18 mouse cellular contexts compared by ENCODE assay signal in the genomic region with DNA sequence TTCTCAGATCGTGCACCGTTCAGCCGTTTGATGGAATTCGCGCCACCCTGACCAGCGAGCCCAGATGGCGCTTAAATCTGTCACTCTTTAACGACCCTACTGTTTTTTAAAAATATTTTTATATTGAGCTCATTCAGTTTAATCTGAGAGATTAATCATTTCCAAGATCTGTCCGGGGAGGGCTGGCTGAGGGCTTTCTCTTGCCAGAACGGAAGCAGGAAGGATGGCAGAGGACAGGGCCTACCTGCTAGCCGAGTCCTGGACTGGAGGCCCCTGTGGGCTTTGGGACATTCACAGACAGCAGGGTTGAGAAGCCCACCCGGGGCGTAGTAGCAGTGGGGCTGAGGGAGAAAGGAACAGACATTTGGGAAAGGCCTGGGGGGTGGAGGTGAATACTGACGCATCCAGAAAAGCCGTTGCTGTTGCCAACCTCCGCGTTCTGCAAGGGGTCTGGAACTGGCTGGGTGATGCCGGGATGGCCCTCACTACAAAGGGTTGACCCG. TPM values are rescaled to one million over a fixed set of nuclear protein-coding genes. Genes with fewer than 3 reads are reported as not detected.
DNase-seq lines count a peak whose midpoint lies in the region; ATAC-seq and TF ChIP-seq lines count a peak whose summit lies in the region.
"Had no signal": no experiment of that assay in that cellular context is flagged by ENCODE, and none has a peak within 500 bp of the region (broad histone marks: within the 10 kb centered on the region; RNA-seq: fewer than 3 reads in every experiment).

No protein-coding gene starts in this region.

- peaks cover 27% of the 10 kb centered on the region for H3K4me1 ChIP-seq in hindbrain, embryonic 10.5 days (replicated peaks)
- H3K4me1 ChIP-seq in hindbrain, embryonic 11.5 days (replicated peaks; ENCODE audit: control insufficient read depth, insufficient read depth, low read length): no peaks in the 10 kb centered on the region
- H3K4me1 ChIP-seq in cerebellum, adult 2 months (ENCODE audit: control insufficient read depth, insufficient read depth, low read length): peaks cover 12% of the 10 kb centered on the region
- no peaks in the 10 kb centered on the region for H3K4me1 ChIP-seq in heart, embryonic 10.5 days
- H3K4me1 ChIP-seq in forebrain, embryonic 11.5 days (replicated peaks; ENCODE audit: control insufficient read depth, insufficient read depth, low read length): peaks cover 5% of the 10 kb centered on the region
- H3K4me1 ChIP-seq: intestine, embryonic 15.5 days; liver, embryonic 13.5 days had no signal

- DNase-seq in hindbrain, embryonic 10.5 days (ENCODE audit: low spot score): no peak
- DNase-seq in hindbrain, embryonic 11.5 days (ENCODE audit: low spot score): no peak
- peak; percentile 84 to 89 for DNase-seq in cerebellum, adult 2 months
- peak; percentile 32 for DNase-seq in kidney, adult 18-20 months
- DNase-seq in kidney, postnatal 14 days: peak; percentile 43
- DNase-seq in heart, embryonic 10.5 days (ENCODE audit: low spot score): no peak
- no peak for DNase-seq in frontal cortex, adult 2 months (ENCODE audit: extremely low spot score in 1 of 2, low spot score in 1 of 2)
- DNase-seq in forebrain, embryonic 11.5 days (ENCODE audit: low spot score): no peak
- DNase-seq: adrenal gland, postnatal 25 days; gastrocnemius, postnatal 25 days; heart, postnatal 36 days; liver, embryonic 13.5 days; right cerebral cortex, postnatal 14 days had no signal

- peaks cover 26% of the 10 kb centered on the region for H3K27me3 ChIP-seq in hindbrain, embryonic 10.5 days (ENCODE audit: insufficient read depth, poor library complexity, severe bottlenecking)
- peaks cover 6% of the 10 kb centered on the region for H3K27me3 ChIP-seq in hindbrain, embryonic 11.5 days (ENCODE audit: control insufficient read depth, insufficient read depth, low read length)
- no peaks in the 10 kb centered on the region for H3K27me3 ChIP-seq in cerebellum, adult 2 months (ENCODE audit: control insufficient read depth, insufficient read depth, low read length)
- peaks cover 15% of the 10 kb centered on the region for H3K27me3 ChIP-seq in heart, embryonic 10.5 days (ENCODE audit: insufficient read depth, poor library complexity, severe bottlenecking)
- H3K27me3 ChIP-seq in forebrain, embryonic 11.5 days (ENCODE audit: control insufficient read depth, insufficient read depth, low read length): no peaks in the 10 kb centered on the region
- H3K27me3 ChIP-seq: CH12.LX had no signal

- no peaks in the 10 kb centered on the region for H3K36me3 ChIP-seq in hindbrain, embryonic 10.5 days
- H3K36me3 ChIP-seq in hindbrain, embryonic 11.5 days (ENCODE audit: control insufficient read depth, insufficient read depth, low read length): no peaks in the 10 kb centered on the region
- no peaks in the 10 kb centered on the region for H3K36me3 ChIP-seq in heart, embryonic 10.5 days
- H3K36me3 ChIP-seq in forebrain, embryonic 11.5 days (ENCODE audit: control insufficient read depth, insufficient read depth, low read length): no peaks in the 10 kb centered on the region
- H3K36me3 ChIP-seq: intestine, embryonic 15.5 days; liver, embryonic 13.5 days had no signal

- 88% methylated on average over 19 of the region's 19 CpGs for WGBS in hindbrain, embryonic 10.5 days
- WGBS in hindbrain, embryonic 11.5 days: 83% methylated on average over 19 of the region's 19 CpGs
- WGBS in cerebellum, adult 2 months: 11% methylated on average over 19 of the region's 19 CpGs
- 83% methylated on average over 19 of the region's 19 CpGs for WGBS in heart, embryonic 10.5 days
- WGBS in forebrain, embryonic 11.5 days: 88% methylated on average over 19 of the region's 19 CpGs

- no peak overlapping the region for H3K4me2 ChIP-seq in hindbrain, embryonic 11.5 days (replicated peaks; ENCODE audit: low read depth, low read length)
- H3K4me2 ChIP-seq in forebrain, embryonic 11.5 days (ENCODE audit: low read depth, low read length, severe bottlenecking): no peak overlapping the region
- H3K4me2 ChIP-seq: heart, embryonic 11.5 days; intestine, embryonic 15.5 days; liver, embryonic 13.5 days had no signal

- no peak overlapping the region for H3K9ac ChIP-seq in hindbrain, embryonic 11.5 days (ENCODE audit: low read depth, low read length)
- no peak overlapping the region for H3K9ac ChIP-seq in forebrain, embryonic 11.5 days (ENCODE audit: low read length)
- H3K9ac ChIP-seq: intestine, embryonic 15.5 days; liver, embryonic 13.5 days had no signal

- H3K4me3 ChIP-seq in hindbrain, embryonic 10.5 days: no peak overlapping the region
- no peak overlapping the region for H3K4me3 ChIP-seq in hindbrain, embryonic 11.5 days (ENCODE audit: low read depth, low read length)
- peak overlapping the region; percentile 12 for H3K4me3 ChIP-seq in cerebellum, adult 2 months (replicated peaks; ENCODE audit: insufficient read depth, low read depth, low read length)
- H3K4me3 ChIP-seq in heart, embryonic 10.5 days: no peak overlapping the region
- H3K4me3 ChIP-seq in forebrain, embryonic 11.5 days (ENCODE audit: low read depth, low read length): no peak overlapping the region
- H3K4me3 ChIP-seq: intestine, embryonic 15.5 days; liver, embryonic 13.5 days; myocyte had no signal

- no peak for TF ChIP-seq CTCF in cerebellum, adult 2 months (IDR thresholded peaks at IDR 0.05; ENCODE audit: borderline replicate concordance, insufficient read depth, low read depth, low read length)

- ATAC-seq in hindbrain, embryonic 11.5 days (ENCODE audit: low FRiP score): no peak
- ATAC-seq in forebrain, embryonic 11.5 days (replicated peaks; ENCODE audit: low FRiP score): no peak
- ATAC-seq: intestine, embryonic 15.5 days had no signal

- H3K27ac ChIP-seq in hindbrain, embryonic 10.5 days: peak overlapping the region; percentile 62; the same call in 1 of the 2 replicates
- H3K27ac ChIP-seq in hindbrain, embryonic 11.5 days (ENCODE audit: low read depth, low read length): no peak overlapping the region
- peak overlapping the region; percentile 94 for H3K27ac ChIP-seq in cerebellum, adult 2 months (ENCODE audit: insufficient read depth, low read length)
- H3K27ac ChIP-seq in heart, embryonic 10.5 days: no peak overlapping the region
- H3K27ac ChIP-seq in forebrain, embryonic 11.5 days (ENCODE audit: low read depth, low read length): no peak overlapping the region
- H3K27ac ChIP-seq: intestine, embryonic 15.5 days; liver, embryonic 13.5 days; stomach, postnatal 0 days had no signal

- no peak for TF ChIP-seq POLR2A in cerebellum, adult 2 months (IDR thresholded peaks at IDR 0.05; ENCODE audit: borderline replicate concordance, insufficient read depth, low read length)

- H3K9me3 ChIP-seq in hindbrain, embryonic 10.5 days: no peaks in the 10 kb centered on the region
- H3K9me3 ChIP-seq in hindbrain, embryonic 11.5 days (ENCODE audit: control insufficient read depth, low read length): no peaks in the 10 kb centered on the region
- H3K9me3 ChIP-seq in heart, embryonic 10.5 days: no peaks in the 10 kb centered on the region
- no peaks in the 10 kb centered on the region for H3K9me3 ChIP-seq in forebrain, embryonic 11.5 days (ENCODE audit: control insufficient read depth, low read length)
- H3K9me3 ChIP-seq: intestine, embryonic 15.5 days; liver, embryonic 13.5 days had no signal

RNA-seq across cellular contexts. Expression of a gene that starts 51.8 kb away (rescaled TPM):
- polyA plus RNA-seq in hindbrain, embryonic 10.5 days (2016; fragmentation: Nextera tagmentation; extraction: Ambion mirVana): 28.6 and 31.3 TPM in 2 replicates
- polyA plus RNA-seq in hindbrain, embryonic 11.5 days (2014; fragmentation: Nextera tagmentation; extraction: Ambion mirVana): 24.1 and 30.6 TPM in 2 replicates
- 38.1 and 40.6 TPM in 2 replicates for polyA plus RNA-seq in cerebellum, adult 2 months (2012; rRNA removed)
- 43.5 and 63.8 TPM in 2 replicates for polyA plus RNA-seq in heart, embryonic 10.5 days (2016; fragmentation: Nextera tagmentation; extraction: Ambion mirVana)
- polyA plus RNA-seq in frontal cortex, adult 2 months (2012; rRNA removed): 24.5 and 24.6 TPM in 2 replicates
- 34.3 and 35.3 TPM in 2 replicates for polyA plus RNA-seq in forebrain, embryonic 11.5 days (2014; fragmentation: Nextera tagmentation; extraction: Ambion mirVana)

Comparison
In these comparisons a context has a peak if more than half of its experiments do, and no peak if none do; other contexts are left out.
1. H3K27ac ChIP-seq: peak in hindbrain, embryonic 10.5 days (single experiment) and cerebellum, adult 2 months (single experiment); none in hindbrain, embryonic 11.5 days (single experiment), heart, embryonic 10.5 days (single experiment) and forebrain, embryonic 11.5 days (single experiment).
2. DNase-seq: peak in cerebellum, adult 2 months (2 of 2), kidney, adult 18-20 months (single experiment) and kidney, postnatal 14 days (single experiment); none in hindbrain, embryonic 10.5 days (single experiment), hindbrain, embryonic 11.5 days (single experiment), heart, embryonic 10.5 days (single experiment), frontal cortex, adult 2 months (0 of 2) and forebrain, embryonic 11.5 days (single experiment).